Mouse (Mus musculus) heart, embryonic 13.5 days (tissue): ENCODE results near the gene Myo7a. TPM values are rescaled to one million over a fixed set of nuclear protein-coding genes. Genes with fewer than 3 reads are reported as not detected.

Experiments used
- ATAC-seq: fragments of 200-750 bp; cut with Nextera tagmentation; 2 replicates; pipeline ENCODE4 v1.8.0; 2017; ENCODE audit warnings: moderate TSS enrichment; ENCODE audit not compliant: insufficient number of reproducible peaks, low FRiP score, low TSS enrichment; ENCODE audit errors: extremely low read depth
- H3K27ac ChIP-seq: fragments of 300-500 bp; sonication (generic); replicated peaks from 2 replicates; pipeline ENCODE4 v1.5.1; 2015; ENCODE audit warnings: moderate library complexity, mild to moderate bottlenecking, inconsistent platforms
- H3K27me3 ChIP-seq: fragments of 300-500 bp; sonication (generic); replicated peaks from 2 replicates; pipeline ENCODE4 v1.6.1; 2015; ENCODE audit warnings: mild to moderate bottlenecking, inconsistent platforms
- H3K36me3 ChIP-seq: fragments of 300-500 bp; sonication (generic); 2 replicates; pipeline ENCODE4 v1.6.1; 2015; ENCODE audit warnings: mild to moderate bottlenecking, inconsistent platforms
- H3K4me1 ChIP-seq: fragments of 300-500 bp; sonication (generic); 2 replicates; pipeline ENCODE4 v1.6.1; 2015; ENCODE audit warnings: inconsistent platforms
- H3K4me2 ChIP-seq: fragments of 300-500 bp; sonication (generic); 2 replicates; pipeline ENCODE4 v1.6.1; 2015; ENCODE audit warnings: inconsistent platforms, mild to moderate bottlenecking, moderate library complexity
- H3K4me3 ChIP-seq: fragments of 300-500 bp; sonication (generic); 2 replicates; pipeline ENCODE4 v1.5.1; 2015; ENCODE audit warnings: moderate library complexity, mild to moderate bottlenecking, inconsistent platforms
- H3K9ac ChIP-seq: fragments of 300-500 bp; sonication (generic); 2 replicates; pipeline ENCODE4 v1.6.1; 2015; ENCODE audit warnings: inconsistent platforms, mild to moderate bottlenecking, moderate library complexity
- H3K9me3 ChIP-seq: fragments of 300-500 bp; sonication (generic); 2 replicates; pipeline ENCODE4 v1.6.1; 2016; ENCODE audit warnings: inconsistent platforms
- WGBS: fragments of 180-500 bp; shearing (Covaris S2); methylation state at CpG from one replicate; pipeline ENCODE4 v1.1.7; 2015; ENCODE audit warnings: mixed read lengths; 5-methylcytosine and 5-hydroxymethylcytosine counted together
- polyA plus RNA-seq: library from polyadenylated mRNA; unstranded; fragments of >200 nt; fragmentation: Nextera tagmentation; extraction: Ambion mirVana; gene quantifications from 2 replicates; pipeline ENCODE4 v1.2.1, GENCODE M21; 2015

The Myo7a gene
- polyA plus RNA-seq, 1 experiment from 2014 or later, result 8.6 TPM

DNA sequence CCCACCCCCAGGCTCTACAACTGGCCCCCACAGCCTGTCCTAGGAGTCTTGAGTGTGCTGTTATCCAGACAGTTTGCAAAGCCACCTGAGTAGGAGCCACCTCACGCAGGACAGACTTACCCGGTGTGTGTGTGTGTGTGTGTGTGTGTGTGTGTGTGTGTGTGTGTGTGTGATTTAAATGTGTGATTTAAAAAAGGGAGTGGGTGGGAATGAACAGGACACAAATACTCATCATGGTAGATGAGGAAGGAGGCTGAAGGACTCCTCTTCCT is 573 bp upstream of the Myo7a start:
- 0 out of 2 replicates have a peak, but pooled peaks cover 2% of the 10 kb centered on the region for H3K36me3 ChIP-seq
- WGBS, result 78% methylated on average over 2 of the region's 2 CpGs
- no peaks in the 10 kb centered on the region for H3K9me3 ChIP-seq
- H3K27me3 ChIP-seq, result peaks cover 12% of the 10 kb centered on the region; the same call in 1 of the 2 replicates
- no peak overlapping the region for H3K9ac ChIP-seq
- H3K27ac ChIP-seq, result no peak overlapping the region
- no peak for ATAC-seq
- peaks cover 25% of the 10 kb centered on the region for H3K4me1 ChIP-seq
- peak overlapping the region; percentile 64 for H3K4me2 ChIP-seq
- no peak overlapping the region for H3K4me3 ChIP-seq

DNA sequence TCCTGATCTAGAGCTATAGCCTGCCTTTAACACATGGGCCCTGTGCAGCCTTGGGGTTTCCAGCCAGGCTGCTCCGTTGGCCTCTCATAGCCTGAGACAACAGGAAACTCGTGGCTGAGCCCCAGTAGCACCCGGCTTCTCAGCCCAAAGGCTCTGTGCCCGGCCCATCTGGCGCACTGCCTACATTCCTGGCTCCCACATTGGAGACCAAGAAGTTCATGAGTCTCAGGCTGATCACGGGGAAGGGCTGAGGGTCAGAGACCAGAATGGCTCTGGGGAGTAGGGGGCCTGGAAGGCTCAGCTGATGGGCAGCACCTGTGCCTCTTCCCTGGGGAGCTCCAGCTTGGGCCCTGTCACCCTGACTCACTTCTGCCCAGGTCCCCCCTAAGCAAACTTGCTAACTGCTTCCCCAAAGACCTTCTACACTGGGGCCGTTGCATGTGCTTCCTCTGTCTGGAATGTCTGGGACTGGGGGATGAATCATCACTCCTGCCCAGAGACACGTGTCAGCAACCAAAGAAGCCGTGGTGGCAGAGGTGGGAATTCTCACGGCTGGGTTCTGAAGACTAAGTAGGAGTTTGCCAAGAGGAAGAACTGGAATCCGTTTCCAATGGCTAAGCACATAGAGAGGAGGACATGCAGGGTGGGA is 2.2 kb downstream of the Myo7a start:
- Histone ChIP-seq H3K4me1 (peaks cover 25% of the 10 kb centered on the region), H3K27me3 (peaks cover 26% of the 10 kb centered on the region), H3K9me3 (no peaks in the 10 kb centered on the region), H3K4me3 (no peak overlapping the region), H3K4me2 (no peak overlapping the region), H3K36me3 (no peaks in the 10 kb centered on the region), H3K9ac (peak overlapping the region; percentile 41; the same call in 1 of the 2 replicates), H3K27ac (peak overlapping the region; percentile 20; the same call in 1 of the 2 replicates)
- WGBS, result 29% methylated on average over 11 of the region's 11 CpGs
- ATAC-seq, result no peak

- peaks cover 29% of the 10 kb centered on the region for H3K4me1 ChIP-seq
- no peaks in the 10 kb centered on the region for H3K36me3 ChIP-seq
- no peak overlapping the region for H3K4me3 ChIP-seq
- H3K9me3 ChIP-seq, result no peaks in the 10 kb centered on the region
- no peak for ATAC-seq
- peaks cover 39% of the 10 kb centered on the region for H3K27me3 ChIP-seq
- no peak overlapping the region for H3K27ac ChIP-seq
- 48% methylated on average over 6 of the region's 6 CpGs for WGBS
- H3K9ac ChIP-seq, result no peak overlapping the region
- H3K4me2 ChIP-seq, result no peak overlapping the region
Measured at GRCm38 (mm10) chr7:98114656-98115055, 4.7 kb downstream of the Myo7a start.

DNA sequence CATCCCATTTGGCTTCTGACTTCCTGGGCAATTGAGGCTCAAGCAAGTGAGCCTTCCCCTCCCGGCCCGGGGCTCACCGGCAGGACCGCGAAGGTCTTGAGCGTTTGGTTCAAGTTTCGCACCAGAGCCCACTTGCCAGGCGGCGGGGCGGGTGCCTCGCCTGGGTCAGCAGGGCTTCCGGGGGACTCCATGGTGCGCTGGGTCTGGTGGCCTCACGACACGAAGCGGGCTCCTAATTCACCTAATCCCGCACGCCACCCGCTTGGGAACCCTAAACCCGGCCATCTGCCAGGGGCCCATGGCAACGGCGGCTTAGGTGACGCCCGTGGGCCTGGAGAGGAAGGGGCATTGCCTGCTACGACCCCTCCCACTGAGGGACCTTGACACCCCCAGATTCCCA is 8.1 kb downstream of the Myo7a start:
- no peak for ATAC-seq

GRCm38 (mm10) chr7:98109771-98110170 is 9.6 kb downstream of the Myo7a start:
- Histone ChIP-seq H3K27ac (no peak overlapping the region), H3K4me2 (no peak overlapping the region), H3K9ac (no peak overlapping the region), H3K36me3 (no peaks in the 10 kb centered on the region), H3K27me3 (peaks cover 40% of the 10 kb centered on the region), H3K4me3 (no peak overlapping the region), H3K9me3 (no peaks in the 10 kb centered on the region), H3K4me1 (peaks cover 19% of the 10 kb centered on the region)
- no peak for ATAC-seq
- 63% methylated on average over 4 of the region's 4 CpGs for WGBS

More for the DNA sequence above, 8.1 kb downstream of the Myo7a start:
- 6% methylated on average over 25 of the region's 25 CpGs for WGBS
- H3K4me3 ChIP-seq, result peak overlapping the region; percentile 38
- no peaks in the 10 kb centered on the region for H3K9me3 ChIP-seq
- no peaks in the 10 kb centered on the region for H3K36me3 ChIP-seq
- H3K4me1 ChIP-seq, result peaks cover 11% of the 10 kb centered on the region
- H3K4me2 ChIP-seq, result peak overlapping the region; percentile 63
- H3K9ac ChIP-seq, result peak overlapping the region; percentile 55
- H3K27me3 ChIP-seq, result peaks cover 40% of the 10 kb centered on the region
- H3K27ac ChIP-seq, result no peak overlapping the region

- Histone ChIP-seq H3K4me1 (peaks cover 28% of the 10 kb centered on the region), H3K9ac (peak overlapping the region; percentile 8; the same call in 1 of the 2 replicates), H3K27ac (no peak overlapping the region), H3K9me3 (no peaks in the 10 kb centered on the region), H3K36me3 (no peaks in the 10 kb centered on the region), H3K4me2 (no peak overlapping the region), H3K27me3 (peaks cover 40% of the 10 kb centered on the region), H3K4me3 (no peak overlapping the region)
- no peak for ATAC-seq
- WGBS, result 72% methylated on average over 16 of the region's 16 CpGs
Measured at GRCm38 (mm10) chr7:98108636-98109430, 10.5 kb downstream of the Myo7a start.

GRCm38 (mm10) chr7:98106272-98106671 is 13.1 kb downstream of the Myo7a start:
- Histone ChIP-seq H3K27ac (no peak overlapping the region), H3K27me3 (peaks cover 17% of the 10 kb centered on the region), H3K4me3 (no peak overlapping the region), H3K9me3 (no peaks in the 10 kb centered on the region), H3K36me3 (no peaks in the 10 kb centered on the region), H3K4me1 (peaks cover 35% of the 10 kb centered on the region), H3K9ac (no peak overlapping the region), H3K4me2 (no peak overlapping the region)
- 79% methylated on average over 7 of the region's 7 CpGs for WGBS
- no peak for ATAC-seq

DNA sequence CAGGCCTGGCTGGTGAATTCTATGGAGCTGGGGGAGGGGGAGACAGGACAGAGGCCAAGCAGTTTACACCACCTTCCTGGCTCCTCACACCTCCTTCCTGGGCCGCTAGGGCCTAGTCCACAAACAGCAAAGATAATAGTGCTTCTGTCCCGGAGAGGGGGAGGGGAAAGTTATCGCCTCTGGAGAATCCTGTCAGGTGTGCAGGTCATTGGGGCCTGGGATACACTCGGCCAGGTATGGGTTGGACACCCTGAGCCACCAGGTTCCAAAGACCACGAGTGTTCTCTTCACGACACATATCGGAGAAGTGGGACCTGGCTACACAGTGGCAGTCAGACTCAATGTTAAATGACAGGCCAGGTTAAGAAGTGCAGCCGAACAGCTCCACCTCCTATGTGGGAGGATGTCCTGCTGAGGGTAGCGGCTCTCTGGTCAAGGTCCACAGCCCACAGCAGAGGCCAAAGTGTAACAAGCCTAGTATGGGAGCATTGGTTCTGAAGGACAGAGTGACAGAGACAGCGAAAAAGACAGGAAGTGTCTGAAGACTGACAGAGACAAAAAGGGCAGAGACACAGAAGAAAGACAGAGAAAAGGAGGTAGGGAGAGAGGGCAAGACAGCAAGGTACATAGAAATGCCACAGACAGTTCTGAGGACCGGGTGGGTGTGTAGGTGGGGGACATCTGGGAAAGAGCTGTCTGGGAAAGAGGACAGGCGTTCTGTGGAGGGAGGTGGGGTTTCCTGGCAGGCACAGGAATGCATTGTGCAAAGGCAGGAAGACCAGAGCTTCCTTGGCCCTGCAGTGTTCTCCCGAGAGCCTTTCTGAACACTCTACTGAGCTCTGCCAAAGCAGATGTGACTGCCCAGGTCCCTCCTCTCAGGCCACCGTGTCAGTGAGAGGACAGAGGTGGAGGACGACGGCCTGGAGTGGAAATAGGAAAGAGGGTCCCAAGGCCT is 14.6 kb downstream of the Myo7a start:
- ATAC-seq, result no peak
- H3K4me2 ChIP-seq, result no peak overlapping the region
- peak overlapping the region; percentile 47 for H3K9ac ChIP-seq
- H3K27me3 ChIP-seq, result peaks cover 2% of the 10 kb centered on the region; the same call in 1 of the 2 replicates
- H3K9me3 ChIP-seq, result no peaks in the 10 kb centered on the region
- peaks cover 32% of the 10 kb centered on the region for H3K4me1 ChIP-seq
- H3K27ac ChIP-seq, result peak overlapping the region; percentile 72
- WGBS, result 42% methylated on average over 16 of the region's 16 CpGs
- H3K36me3 ChIP-seq, result no peaks in the 10 kb centered on the region
- no peak overlapping the region for H3K4me3 ChIP-seq

GRCm38 (mm10) chr7:98103942-98104292 is 15.4 kb downstream of the Myo7a start:
- peak; percentile 26; the same call in 1 of the 2 replicates for ATAC-seq
- Histone ChIP-seq H3K9ac (peak overlapping the region; percentile 47; the same call in 1 of the 2 replicates), H3K4me2 (peak overlapping the region; percentile 69; the same call in 1 of the 2 replicates)

GRCm38 (mm10) chr7:98103002-98103941 is 16.1 kb downstream of the Myo7a start:
- peak; percentile 26; the same call in 1 of the 2 replicates for ATAC-seq
- Histone ChIP-seq H3K9ac (peak overlapping the region; percentile 80), H3K9me3 (no peaks in the 10 kb centered on the region), H3K4me3 (peak overlapping the region; percentile 42), H3K36me3 (no peaks in the 10 kb centered on the region), H3K27me3 (no peaks in the 10 kb centered on the region), H3K27ac (peak overlapping the region; percentile 72), H3K4me1 (peaks cover 32% of the 10 kb centered on the region), H3K4me2 (peak overlapping the region; percentile 69)
- WGBS, result 12% methylated on average over 21 of the region's 26 CpGs

More at GRCm38 (mm10) chr7:98103942-98104292, 15.4 kb downstream of the Myo7a start:
- WGBS, result 27% methylated on average over 5 of the region's 5 CpGs
- Histone ChIP-seq H3K27ac (peak overlapping the region; percentile 72), H3K27me3 (no peaks in the 10 kb centered on the region), H3K4me1 (peaks cover 32% of the 10 kb centered on the region), H3K9me3 (no peaks in the 10 kb centered on the region), H3K4me3 (no peak overlapping the region), H3K36me3 (no peaks in the 10 kb centered on the region)
